ENCODE assay signal across 14 mouse cellular contexts in the genomic region with DNA sequence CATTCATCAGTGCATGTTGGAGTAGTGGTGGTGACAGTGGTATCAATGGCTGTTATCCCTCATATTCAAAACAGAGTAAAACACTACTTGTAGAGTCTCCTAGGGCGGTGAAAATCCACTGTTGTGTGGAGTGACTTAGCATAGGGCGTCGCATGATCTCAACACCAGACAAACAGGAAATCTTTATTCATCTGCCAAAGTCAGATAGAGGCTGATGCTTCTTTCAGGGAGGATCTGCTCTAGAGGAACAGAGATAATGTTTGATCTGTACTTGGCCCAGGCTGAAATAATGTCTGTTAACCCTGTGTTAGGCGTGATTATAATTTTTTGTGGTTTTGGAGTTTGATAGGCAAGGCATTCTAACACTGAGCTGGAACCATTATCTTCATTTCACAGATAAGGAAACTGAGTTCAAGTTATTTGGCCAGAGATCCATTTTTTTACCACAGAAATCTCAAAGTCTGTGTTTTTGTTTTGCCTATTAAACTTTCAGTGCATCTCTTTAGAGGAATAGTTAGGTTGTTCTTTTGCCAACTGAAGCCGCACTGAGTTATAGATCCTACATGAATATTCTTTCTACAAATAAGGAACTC. TPM values are rescaled to one million over a fixed set of nuclear protein-coding genes. Genes with fewer than 3 reads are reported as not detected.
DNase-seq lines count a peak whose midpoint lies in the region; ATAC-seq and TF ChIP-seq lines count a peak whose summit lies in the region.
"Had no signal": no experiment of that assay in that cellular context is flagged by ENCODE, and none has a peak within 500 bp of the region (broad histone marks: within the 10 kb centered on the region; RNA-seq: fewer than 3 reads in every experiment).

No protein-coding gene starts in this region.

- no peak for TF ChIP-seq CTCF in heart, adult 2 months (IDR thresholded peaks at IDR 0.05)
- no peak for TF ChIP-seq CTCF in liver, postnatal 0 days (IDR thresholded peaks at IDR 0.05; ENCODE audit: low read depth)

- intact Hi-C loops in heart, adult 2 months (cut with DNase I), result loop anchor here (5.0 kb wide), 1 partner anchor 33 kb away; a partner anchor contains a TSS
- intact Hi-C loops in gastrocnemius, postnatal 14 days (cut with DNase I; ENCODE audit: low total_unique reads), result loop anchor here (10.0 kb wide), 1 partner anchor 176 kb away; no protein-coding TSS in a partner anchor

- H3K79me2 ChIP-seq in heart, adult 2 months (replicated peaks; ENCODE audit: control insufficient read depth, insufficient read depth, low read length), result peaks cover 2% of the 10 kb centered on the region; the same call in 1 of the 2 replicates

- no peak for ATAC-seq in heart, embryonic 12.5 days (ENCODE audit: insufficient number of reproducible peaks, low FRiP score)
- peak; percentile 81 for ATAC-seq in liver, postnatal 0 days
- ATAC-seq: forebrain, postnatal 0 days; intestine, embryonic 16.5 days; midbrain, embryonic 16.5 days had no signal

- H3K9ac ChIP-seq in heart, adult 2 months (ENCODE audit: low read depth, low read length), result no peak overlapping the region
- no peak overlapping the region for H3K9ac ChIP-seq in heart, embryonic 12.5 days
- no peak overlapping the region for H3K9ac ChIP-seq in liver, postnatal 0 days (replicated peaks)
- H3K9ac ChIP-seq: forebrain, postnatal 0 days had no signal

- no peak for TF ChIP-seq POLR2A in heart, adult 2 months (IDR thresholded peaks at IDR 0.05; ENCODE audit: insufficient read depth, low read depth, low read length)

- H3K27ac ChIP-seq in heart, adult 2 months, result peak overlapping the region; percentile 26
- H3K27ac ChIP-seq in heart, embryonic 12.5 days (ENCODE audit: poor library complexity, severe bottlenecking), result no peak overlapping the region
- no peak overlapping the region for H3K27ac ChIP-seq in liver, postnatal 0 days (ENCODE audit: low read depth)
- H3K27ac ChIP-seq: hindbrain, embryonic 10.5 days had no signal

- H3K4me1 ChIP-seq in heart, adult 2 months (ENCODE audit: control insufficient read depth, insufficient read depth, low read length), result peaks cover 10% of the 10 kb centered on the region
- peaks cover 11% of the 10 kb centered on the region for H3K4me1 ChIP-seq in heart, embryonic 12.5 days (replicated peaks)
- peaks cover 15% of the 10 kb centered on the region for H3K4me1 ChIP-seq in liver, postnatal 0 days (ENCODE audit: insufficient read depth)
- H3K4me1 ChIP-seq: hindbrain, embryonic 10.5 days had no signal

- peaks cover 12% of the 10 kb centered on the region for H3K36me3 ChIP-seq in heart, adult 2 months (ENCODE audit: control insufficient read depth, insufficient read depth, low read length)
- no peaks in the 10 kb centered on the region for H3K36me3 ChIP-seq in heart, embryonic 12.5 days
- H3K36me3 ChIP-seq in liver, postnatal 0 days (replicated peaks; ENCODE audit: insufficient read depth, low read length), result no peaks in the 10 kb centered on the region
- H3K36me3 ChIP-seq: hindbrain, embryonic 10.5 days had no signal

- H3K4me2 ChIP-seq in heart, embryonic 12.5 days, result no peak overlapping the region
- no peak overlapping the region for H3K4me2 ChIP-seq in liver, postnatal 0 days (ENCODE audit: low read depth, low read length)

- WGBS in heart, adult 2 months, result 31% methylated on average over 5 of the region's 5 CpGs
- 50% methylated on average over 5 of the region's 5 CpGs for WGBS in heart, embryonic 12.5 days
- 40% methylated on average over 5 of the region's 5 CpGs for WGBS in liver, postnatal 0 days (ENCODE audit: insufficient replicate concordance)

- DNase-seq in heart, adult 2 months, result no peak
- DNase-seq in thymus, postnatal 0 days (ENCODE audit: low spot score), result peak; percentile 4
- DNase-seq in thymus, postnatal 25 days, result no peak
- DNase-seq in liver, postnatal 0 days, result no peak
- no peak for DNase-seq in neural tube, embryonic 10.5 days (ENCODE audit: extremely low spot score, low spot score)
- DNase-seq in heart, postnatal 4 days, result no peak
- no peak for DNase-seq in gastrocnemius, postnatal 14 days
- DNase-seq: B cell, adult 2 months; forebrain, postnatal 0 days; thymus, adult 18-20 months had no signal

- no peaks in the 10 kb centered on the region for H3K9me3 ChIP-seq in heart, embryonic 12.5 days (replicated peaks)
- no peaks in the 10 kb centered on the region for H3K9me3 ChIP-seq in liver, postnatal 0 days (ENCODE audit: low read length)
- H3K9me3 ChIP-seq: hindbrain, embryonic 10.5 days had no signal

- no peak overlapping the region for H3K4me3 ChIP-seq in heart, adult 2 months
- H3K4me3 ChIP-seq in heart, embryonic 12.5 days, result no peak overlapping the region
- H3K4me3 ChIP-seq in liver, postnatal 0 days (ENCODE audit: low read depth, low read length), result no peak overlapping the region
- H3K4me3 ChIP-seq: hindbrain, embryonic 10.5 days had no signal

- TF ChIP-seq EP300 in heart, adult 2 months (IDR thresholded peaks at IDR 0.05; ENCODE audit: insufficient read depth, low read depth, low read length), result no peak
- peak; percentile 95 for TF ChIP-seq EP300 in liver, postnatal 0 days (IDR thresholded peaks at IDR 0.05; ENCODE audit: low read depth)

- no peaks in the 10 kb centered on the region for H3K27me3 ChIP-seq in heart, adult 2 months (ENCODE audit: control insufficient read depth, insufficient read depth, low read length)
- no peaks in the 10 kb centered on the region for H3K27me3 ChIP-seq in heart, embryonic 12.5 days (replicated peaks)
- H3K27me3 ChIP-seq in liver, postnatal 0 days (ENCODE audit: insufficient read depth, low read length), result no peaks in the 10 kb centered on the region

RNA-seq across cellular contexts. Expression of a gene that starts 31.7 kb away (rescaled TPM):
- total RNA-seq in heart, adult 2 months (2021), result 1 to 10 TPM; 6.6 TPM
- polyA plus RNA-seq in heart, adult 2 months (2012; rRNA removed), result 6.5 and 11.4 TPM in 2 replicates
- 3.2 and 4.0 TPM in 2 replicates for polyA plus RNA-seq in heart, embryonic 12.5 days (2016; fragmentation: Nextera tagmentation; extraction: Ambion mirVana)
- 1.5 and 2.3 TPM in 2 replicates for polyA plus RNA-seq in thymus, postnatal 0 days (2015; fragmentation: Nextera tagmentation; extraction: Ambion mirVana)
- polyA plus RNA-seq in liver, postnatal 0 days (2015; fragmentation: Nextera tagmentation; extraction: Ambion mirVana), result 1.2 and 1.3 TPM in 2 replicates
- total RNA-seq in heart, postnatal 4 days (2021), result 10 to 100 TPM; 15.3 to 16.3 TPM
- total RNA-seq in gastrocnemius, postnatal 14 days (2021), result 1 to 10 TPM; 8.5 to 8.6 TPM

RNA-seq across cellular contexts. Expression of a gene that starts 51.3 kb away (rescaled TPM):
- 10 to 100 TPM; 14.5 to 14.9 TPM for total RNA-seq in heart, adult 2 months (2021)
- polyA plus RNA-seq in heart, adult 2 months (2012; rRNA removed), result 12.1 and 21.1 TPM in 2 replicates
- 18.7 and 20.5 TPM in 2 replicates for polyA plus RNA-seq in heart, embryonic 12.5 days (2016; fragmentation: Nextera tagmentation; extraction: Ambion mirVana)
- 22.0 and 25.2 TPM in 2 replicates for polyA plus RNA-seq in thymus, postnatal 0 days (2015; fragmentation: Nextera tagmentation; extraction: Ambion mirVana)
- 9.6 and 10.0 TPM in 2 replicates for polyA plus RNA-seq in liver, postnatal 0 days (2015; fragmentation: Nextera tagmentation; extraction: Ambion mirVana)
- 10 to 100 TPM; 13.7 to 14.0 TPM for total RNA-seq in heart, postnatal 4 days (2021)
- 10 to 100 TPM; 10.3 to 13.2 TPM for total RNA-seq in gastrocnemius, postnatal 14 days (2021)

RNA-seq across cellular contexts. Expression of a gene that starts 51.4 kb away (rescaled TPM):
- total RNA-seq in heart, adult 2 months (2021), result 10 to 100 TPM in 1 of 2 experiments, 1 to 10 TPM in 1; 9.8 to 10.2 TPM
- polyA plus RNA-seq in heart, adult 2 months (2012; rRNA removed), result 3.6 and 8.1 TPM in 2 replicates
- 23.9 and 24.9 TPM in 2 replicates for polyA plus RNA-seq in heart, embryonic 12.5 days (2016; fragmentation: Nextera tagmentation; extraction: Ambion mirVana)
- 20.5 and 25.8 TPM in 2 replicates for polyA plus RNA-seq in thymus, postnatal 0 days (2015; fragmentation: Nextera tagmentation; extraction: Ambion mirVana)
- polyA plus RNA-seq in liver, postnatal 0 days (2015; fragmentation: Nextera tagmentation; extraction: Ambion mirVana), result 7.9 and 9.0 TPM in 2 replicates
- total RNA-seq in heart, postnatal 4 days (2021), result 10 to 100 TPM; 15.7 to 16.0 TPM
- 1 to 10 TPM; 6.5 to 6.6 TPM for total RNA-seq in gastrocnemius, postnatal 14 days (2021)
